Mouse (Mus musculus): Measurements from ENCODE around the gene Gm4559. TPM values are rescaled to one million over a fixed set of nuclear protein-coding genes. Genes with fewer than 3 reads are reported as not detected.
"Not testable (repeated sequence)": the region's sequence is repeated elsewhere in the genome, so short reads cannot be mapped to it uniquely, and the experiment has no call there.

Gm4559 gene
- polyA plus RNA-seq, 1 experiment from 2014 or later, result not detected

- H3K9me3 ChIP-seq (ENCODE audit: control insufficient read depth, low read length); H3K4me3 ChIP-seq (ENCODE audit: low read length); H3K27me3 ChIP-seq (ENCODE audit: control insufficient read depth, insufficient read depth, low read depth, low read length); ATAC-seq (ENCODE audit: low read depth); H3K36me3 ChIP-seq (ENCODE audit: control insufficient read depth, insufficient read depth, low read length); H3K27ac ChIP-seq (ENCODE audit: low read length); H3K4me1 ChIP-seq (replicated peaks; ENCODE audit: control insufficient read depth, insufficient read depth, low read length); H3K9ac ChIP-seq (ENCODE audit: low read length); H3K4me2 ChIP-seq (ENCODE audit: low read depth, low read length): not testable (repeated sequence)
- WGBS, result 76% methylated on average over 1 of the region's 1 CpGs
These were observed 29.8 kb upstream of the Gm4559 start for GRCm38 (mm10) chr7:142303929-142304328.

- 27% methylated on average over 3 of the region's 3 CpGs for WGBS
- Histone ChIP-seq H3K36me3 (ENCODE audit: control insufficient read depth, insufficient read depth, low read length) (no peaks in the 10 kb centered on the region), H3K4me1 (replicated peaks; ENCODE audit: control insufficient read depth, insufficient read depth, low read length) (no peaks in the 10 kb centered on the region), H3K4me3 (ENCODE audit: low read length) (no peak within 1 kb of the TSS), H3K27ac (ENCODE audit: low read length) (no peak within 1 kb of the TSS), H3K4me2 (ENCODE audit: low read depth, low read length) (no peak within 1 kb of the TSS), H3K9ac (ENCODE audit: low read length) (no peak within 1 kb of the TSS), H3K27me3 (ENCODE audit: control insufficient read depth, insufficient read depth, low read depth, low read length) (no peaks in the 10 kb centered on the region; the same call in 1 of the 2 replicates), H3K9me3 (ENCODE audit: control insufficient read depth, low read length) (no peaks in the 10 kb centered on the region)
- no peak for ATAC-seq (ENCODE audit: low read depth)
These were observed 29.1 kb upstream of the Gm4559 start, which contains the start of gene Krtap5-4 for GRCm38 (mm10) chr7:142303249-142303648. Gene Krtap5-4 (plus strand): TSS chr7:142303549.

DNA sequence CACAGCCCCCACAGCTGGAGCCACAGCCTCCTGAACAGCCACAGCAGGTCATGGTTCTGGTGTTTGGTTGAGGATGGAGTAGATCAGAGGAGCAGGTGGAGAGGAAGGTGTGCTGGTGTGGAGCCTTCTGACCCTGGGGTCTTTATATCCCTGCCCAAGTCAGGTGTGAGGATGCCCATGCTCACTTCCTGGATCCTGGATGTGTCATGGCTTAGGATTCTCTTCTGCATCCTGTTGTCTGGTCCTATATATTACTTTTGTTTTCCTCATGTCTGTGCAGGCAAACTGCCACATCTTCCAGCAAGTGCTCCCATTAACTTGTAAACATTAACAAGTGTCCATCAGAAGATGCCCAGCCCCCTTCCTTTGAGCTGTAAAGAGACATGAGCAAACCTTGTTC lies 22.9 kb upstream of the Gm4559 start, which contains the start of gene Krtap5-1:
Gene Krtap5-1, minus strand, starts transcription at position 101 of the 400 bp plus-strand sequence.
- not testable (repeated sequence) for H3K4me3 ChIP-seq (ENCODE audit: low read length); H3K36me3 ChIP-seq (ENCODE audit: control insufficient read depth, insufficient read depth, low read length); H3K27me3 ChIP-seq (ENCODE audit: control insufficient read depth, insufficient read depth, low read depth, low read length); H3K4me1 ChIP-seq (replicated peaks; ENCODE audit: control insufficient read depth, insufficient read depth, low read length); H3K9ac ChIP-seq (ENCODE audit: low read length); H3K9me3 ChIP-seq (ENCODE audit: control insufficient read depth, low read length); ATAC-seq (ENCODE audit: low read depth); H3K4me2 ChIP-seq (ENCODE audit: low read depth, low read length); H3K27ac ChIP-seq (ENCODE audit: low read length)

DNA sequence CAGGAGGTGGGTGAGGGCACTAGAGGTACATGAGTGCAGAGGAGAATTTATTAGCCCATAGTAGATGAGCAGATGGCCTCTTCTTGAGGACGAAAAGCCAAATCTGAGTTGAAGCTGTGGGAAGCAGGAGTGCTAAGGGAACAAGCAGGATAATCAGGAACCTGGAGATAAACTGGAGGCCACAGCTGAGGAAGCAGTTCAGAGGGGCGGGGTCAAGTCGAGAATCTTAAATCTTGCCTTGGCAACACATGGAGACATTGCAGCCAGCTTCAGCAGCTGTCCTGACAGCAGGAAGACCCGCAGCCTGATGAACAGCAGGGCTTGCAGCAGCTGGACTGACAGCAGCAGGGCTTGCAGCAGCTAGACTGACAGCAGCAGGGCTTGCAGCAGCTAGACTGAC lies 21.9 kb upstream of the Gm4559 start:
- not testable (repeated sequence) for H3K9me3 ChIP-seq (ENCODE audit: control insufficient read depth, low read length); H3K9ac ChIP-seq (ENCODE audit: low read length); H3K4me3 ChIP-seq (ENCODE audit: low read length); H3K36me3 ChIP-seq (ENCODE audit: control insufficient read depth, insufficient read depth, low read length); H3K4me1 ChIP-seq (replicated peaks; ENCODE audit: control insufficient read depth, insufficient read depth, low read length); ATAC-seq (ENCODE audit: low read depth); H3K4me2 ChIP-seq (ENCODE audit: low read depth, low read length); H3K27ac ChIP-seq (ENCODE audit: low read length); H3K27me3 ChIP-seq (ENCODE audit: control insufficient read depth, insufficient read depth, low read depth, low read length)
- 17% methylated on average over 4 of the region's 4 CpGs for WGBS

DNA sequence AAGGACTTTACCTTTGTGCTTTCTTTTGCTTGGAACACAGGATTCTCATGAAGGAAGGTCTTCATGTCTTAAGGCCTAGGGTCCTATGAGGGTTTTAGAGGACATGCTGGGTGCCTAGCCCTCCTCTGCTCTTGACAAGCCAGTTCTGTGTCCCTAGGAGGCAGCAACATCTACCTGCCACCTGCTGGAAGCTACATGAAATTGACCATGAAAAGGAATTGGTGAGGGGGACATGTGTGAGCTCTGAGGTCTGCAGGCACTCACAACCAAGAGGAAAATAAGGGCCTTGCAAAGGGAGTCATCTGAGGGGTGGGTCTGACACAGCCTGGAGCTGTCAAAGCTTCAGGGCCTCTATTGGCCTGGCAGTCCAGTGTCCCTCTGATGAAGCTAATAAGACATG lies 21.3 kb upstream of the Gm4559 start:
- ATAC-seq (ENCODE audit: low read depth), result no peak
- Histone ChIP-seq H3K27me3 (ENCODE audit: control insufficient read depth, insufficient read depth, low read depth, low read length) (no peaks in the 10 kb centered on the region; the same call in 1 of the 2 replicates), H3K9me3 (ENCODE audit: control insufficient read depth, low read length) (no peaks in the 10 kb centered on the region), H3K9ac (ENCODE audit: low read length) (no peak overlapping the region), H3K4me1 (replicated peaks; ENCODE audit: control insufficient read depth, insufficient read depth, low read length) (no peaks in the 10 kb centered on the region), H3K4me2 (ENCODE audit: low read depth, low read length) (no peak overlapping the region), H3K4me3 (ENCODE audit: low read length) (no peak overlapping the region), H3K36me3 (ENCODE audit: control insufficient read depth, insufficient read depth, low read length) (no peaks in the 10 kb centered on the region), H3K27ac (ENCODE audit: low read length) (no peak overlapping the region)

DNA sequence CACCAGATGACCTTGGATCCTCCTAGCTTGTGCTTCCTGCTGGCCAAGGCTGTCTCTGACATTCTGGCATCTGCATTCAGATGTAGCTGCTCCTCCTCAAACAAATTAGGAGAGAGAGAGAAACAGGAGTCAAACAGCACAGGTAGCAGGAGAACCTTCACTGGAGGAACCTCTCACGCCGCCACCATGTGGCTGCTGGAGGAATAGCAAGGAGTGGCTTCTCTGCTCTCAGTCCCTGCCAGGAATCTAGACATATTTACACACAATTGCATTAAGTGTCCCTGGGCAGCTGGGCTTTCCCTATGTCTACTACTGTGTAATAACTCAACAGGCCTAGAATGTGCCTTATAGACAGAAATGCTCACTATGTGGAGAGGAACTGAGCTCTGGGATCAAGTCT lies 19.7 kb upstream of the Gm4559 start:
- not testable (repeated sequence) for H3K4me3 ChIP-seq (ENCODE audit: low read length); H3K9ac ChIP-seq (ENCODE audit: low read length); H3K9me3 ChIP-seq (ENCODE audit: control insufficient read depth, low read length); H3K36me3 ChIP-seq (ENCODE audit: control insufficient read depth, insufficient read depth, low read length); H3K27me3 ChIP-seq (ENCODE audit: control insufficient read depth, insufficient read depth, low read depth, low read length); H3K4me2 ChIP-seq (ENCODE audit: low read depth, low read length); H3K4me1 ChIP-seq (replicated peaks; ENCODE audit: control insufficient read depth, insufficient read depth, low read length); H3K27ac ChIP-seq (ENCODE audit: low read length)
- ATAC-seq (ENCODE audit: low read depth), result peak; percentile 81
- WGBS, result 0% methylated on average over 2 of the region's 2 CpGs

DNA sequence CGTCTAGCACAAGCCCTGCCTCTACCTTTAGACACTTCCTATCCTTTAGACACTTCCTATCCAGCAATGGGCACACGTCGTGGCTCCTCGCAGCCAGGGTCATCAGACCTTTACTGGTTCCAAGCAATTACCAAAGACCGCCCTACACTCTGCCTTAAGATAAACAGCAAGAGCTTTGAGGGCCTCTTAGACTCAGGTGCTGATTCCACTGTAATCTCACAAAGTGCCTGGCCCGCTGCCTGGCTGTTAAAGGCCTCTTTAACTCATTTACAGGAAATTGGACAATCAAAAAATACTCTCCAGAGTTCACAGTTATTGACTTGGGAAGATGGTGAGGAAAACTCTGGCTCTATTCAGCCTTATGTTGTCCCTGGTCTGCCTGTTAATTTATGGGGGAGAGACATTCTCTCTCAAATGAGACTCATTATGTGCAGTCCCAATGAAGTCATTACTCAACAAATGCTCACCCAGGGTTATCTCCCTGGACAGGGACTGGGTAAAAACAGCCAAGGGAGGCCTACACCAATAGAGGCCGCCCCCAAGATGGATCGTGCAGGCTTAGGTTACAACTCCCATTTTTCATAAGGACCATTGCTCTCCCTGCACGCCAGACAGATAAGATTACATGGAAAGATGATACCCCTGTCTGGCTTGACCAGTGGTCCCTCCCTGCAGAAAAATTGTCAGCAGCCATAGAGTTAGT lies 11.9 kb upstream of the Gm4559 start:
- 38% methylated on average over 9 of the region's 9 CpGs for WGBS
- not testable (repeated sequence) for ATAC-seq (ENCODE audit: low read depth); H3K27ac ChIP-seq (ENCODE audit: low read length)

GRCm38 (mm10) chr7:142285130-142285835 lies 11.1 kb upstream of the Gm4559 start:
- H3K9ac ChIP-seq (ENCODE audit: low read length), result no peak overlapping the region
- ATAC-seq (ENCODE audit: low read depth), result peak; percentile 69
- no peaks in the 10 kb centered on the region for H3K9me3 ChIP-seq (ENCODE audit: control insufficient read depth, low read length)
- H3K27me3 ChIP-seq (ENCODE audit: control insufficient read depth, insufficient read depth, low read depth, low read length), result no peaks in the 10 kb centered on the region
- WGBS, result 15% methylated on average over 23 of the region's 23 CpGs
- no peaks in the 10 kb centered on the region for H3K36me3 ChIP-seq (ENCODE audit: control insufficient read depth, insufficient read depth, low read length)
- peak overlapping the region; percentile 85 for H3K4me2 ChIP-seq (ENCODE audit: low read depth, low read length)
- H3K4me3 ChIP-seq (ENCODE audit: low read length), result peak overlapping the region; percentile 57
- peaks cover 2% of the 10 kb centered on the region; the same call in 1 of the 2 replicates for H3K4me1 ChIP-seq (replicated peaks; ENCODE audit: control insufficient read depth, insufficient read depth, low read length)
- H3K27ac ChIP-seq (ENCODE audit: low read length), result peak overlapping the region; percentile 7; the same call in 1 of the 2 replicates

More for the DNA sequence above, 11.9 kb upstream of the Gm4559 start:
- H3K9ac ChIP-seq (ENCODE audit: low read length); H3K27me3 ChIP-seq (ENCODE audit: control insufficient read depth, insufficient read depth, low read depth, low read length); H3K9me3 ChIP-seq (ENCODE audit: control insufficient read depth, low read length); H3K36me3 ChIP-seq (ENCODE audit: control insufficient read depth, insufficient read depth, low read length); H3K4me1 ChIP-seq (replicated peaks; ENCODE audit: control insufficient read depth, insufficient read depth, low read length); H3K4me3 ChIP-seq (ENCODE audit: low read length); H3K4me2 ChIP-seq (ENCODE audit: low read depth, low read length): not testable (repeated sequence)

DNA sequence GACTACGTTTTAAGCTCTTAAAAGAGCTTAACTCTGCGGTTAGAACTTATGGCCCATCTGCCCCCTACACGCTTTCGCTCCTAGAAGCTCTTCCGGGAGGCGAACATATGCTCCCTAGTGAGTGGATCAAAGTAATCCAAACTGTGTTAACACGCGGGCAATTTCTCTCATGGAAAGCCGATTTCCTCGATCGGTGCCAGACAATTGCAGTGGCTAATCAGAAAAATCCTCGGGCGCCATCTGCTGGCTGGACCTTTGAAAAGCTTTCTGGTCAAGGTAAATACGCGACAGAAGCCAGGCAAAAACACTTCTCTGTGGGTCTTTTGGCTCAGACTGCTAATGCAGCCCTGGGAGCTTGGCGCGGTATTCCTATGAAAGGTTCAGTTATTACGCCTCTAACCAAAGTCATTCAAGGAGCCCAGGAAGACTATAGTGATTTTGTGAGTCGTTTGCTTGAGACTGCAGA lies 10.5 kb upstream of the Gm4559 start:
- Histone ChIP-seq H3K27me3 (ENCODE audit: control insufficient read depth, insufficient read depth, low read depth, low read length) (no peaks in the 10 kb centered on the region), H3K4me2 (ENCODE audit: low read depth, low read length) (peak overlapping the region; percentile 85), H3K4me3 (ENCODE audit: low read length) (peak overlapping the region; percentile 57), H3K9me3 (ENCODE audit: control insufficient read depth, low read length) (no peaks in the 10 kb centered on the region), H3K27ac (ENCODE audit: low read length) (peak overlapping the region; percentile 94), H3K9ac (ENCODE audit: low read length) (peak overlapping the region; percentile 75), H3K36me3 (ENCODE audit: control insufficient read depth, insufficient read depth, low read length) (no peaks in the 10 kb centered on the region), H3K4me1 (replicated peaks; ENCODE audit: control insufficient read depth, insufficient read depth, low read length) (peaks cover 2% of the 10 kb centered on the region; the same call in 1 of the 2 replicates)
- under 1% methylated on average over 19 of the region's 19 CpGs for WGBS
- ATAC-seq (ENCODE audit: low read depth), result peak; percentile 88
